Mouse (Mus musculus): ENCODE data around the gene Elp6.

DNA sequence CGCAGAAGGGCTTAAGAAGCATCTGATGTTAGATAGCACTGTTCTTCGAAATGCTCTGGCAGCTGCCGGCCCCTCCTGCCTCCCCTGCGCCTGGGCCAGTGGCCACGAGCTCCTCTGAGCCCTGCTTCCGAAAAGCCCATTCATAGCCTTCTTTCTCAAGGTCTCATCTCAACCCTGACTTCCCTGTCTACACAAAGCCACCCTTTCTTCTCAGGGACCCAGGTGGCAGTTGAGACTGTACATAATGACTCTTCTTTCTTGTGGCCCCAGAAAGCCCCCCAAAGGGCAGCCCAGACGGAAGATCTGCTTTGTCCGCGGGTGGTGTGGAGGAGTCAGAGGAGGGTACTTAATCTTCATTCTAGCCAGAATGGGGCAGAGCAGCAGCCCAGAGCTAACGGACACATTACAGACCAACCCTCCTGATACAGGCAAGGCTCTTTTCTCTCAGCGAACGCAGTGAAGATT, 11.7 kb upstream of the Elp6 start:
- TF ChIP-seq CTCF (IDR thresholded peaks at IDR 0.05; ENCODE audit: low read depth, low read length) (no peak), POLR2A (IDR thresholded peaks at IDR 0.05; ENCODE audit: extremely low read depth, insufficient read depth, low read length) (no peak)
